Mouse (Mus musculus) hindbrain, embryonic 10.5 days (tissue): ENCODE measurements at regions not wholly inside any gene's neighbourhood (a gene's known extent, or its start where the extent isn't known, plus 50 kb on each side); places are given as distances from the start of the nearest gene placed in this dataset.

Experiments
- DNase-seq: peaks from one replicate; pipeline ENCODE4 v3.0.0-alpha.2; 2017; ENCODE audit warnings: low spot score
- H3K27ac ChIP-seq: fragments of 300-500 bp; sonication (generic); 2 replicates; pipeline ENCODE4 v1.5.1; 2016; ENCODE audit warnings: mild to moderate bottlenecking, moderate library complexity
- H3K27me3 ChIP-seq: fragments of 300-500 bp; sonication (generic); 2 replicates; pipeline ENCODE4 v1.6.1; 2016; ENCODE audit warnings: mild to moderate bottlenecking; ENCODE audit not compliant: poor library complexity, insufficient read depth, severe bottlenecking
- H3K36me3 ChIP-seq: fragments of 300-500 bp; sonication (generic); 2 replicates; pipeline ENCODE4 v1.6.1; 2016; ENCODE audit warnings: mild to moderate bottlenecking, moderate library complexity
- H3K4me1 ChIP-seq: fragments of 300-500 bp; sonication (generic); replicated peaks from 2 replicates; pipeline ENCODE4 v1.6.1; 2016; ENCODE audit warnings: mild to moderate bottlenecking
- H3K4me3 ChIP-seq: fragments of 300-500 bp; sonication (generic); 2 replicates; pipeline ENCODE4 v1.5.1; 2016; ENCODE audit warnings: mild to moderate bottlenecking, moderate library complexity
- H3K9me3 ChIP-seq: fragments of 300-500 bp; sonication (generic); 2 replicates; pipeline ENCODE4 v1.6.1; 2016; ENCODE audit warnings: mild to moderate bottlenecking, moderate library complexity
- WGBS: fragments of 180-500 bp; shearing (Covaris S2); methylation state at CpG from one replicate; pipeline ENCODE4 v1.1.7; 2016; 5-methylcytosine and 5-hydroxymethylcytosine counted together

GRCm38 (mm10) chr19:55985518-55985917, 243.9 kb downstream of the Tcf7l2 start:
- DNase-seq = no peak
- Histone ChIP-seq H3K9me3 (no peaks in the 10 kb centered on the region), H3K36me3 (no peaks in the 10 kb centered on the region), H3K27ac (no peak overlapping the region), H3K4me3 (no peak overlapping the region), H3K4me1 (0 out of 2 replicates have a peak, but pooled peaks cover 2% of the 10 kb centered on the region), H3K27me3 (peaks cover 17% of the 10 kb centered on the region)
- WGBS = 78% methylated on average over 4 of the region's 4 CpGs

GRCm38 (mm10) chr19:55991791-55992726, 250.4 kb downstream of the Tcf7l2 start:
- Histone ChIP-seq H3K27ac (no peak overlapping the region), H3K36me3 (no peaks in the 10 kb centered on the region), H3K4me3 (no peak overlapping the region), H3K4me1 (peaks cover 17% of the 10 kb centered on the region), H3K27me3 (peaks cover 51% of the 10 kb centered on the region), H3K9me3 (no peaks in the 10 kb centered on the region)
- 66% methylated on average over 21 of the region's 21 CpGs for WGBS
- peak; percentile 14 for DNase-seq

- WGBS = 90% methylated on average over 5 of the region's 5 CpGs
- Histone ChIP-seq H3K4me3 (no peak overlapping the region), H3K9me3 (no peaks in the 10 kb centered on the region), H3K36me3 (no peaks in the 10 kb centered on the region), H3K27ac (no peak overlapping the region), H3K4me1 (peaks cover 17% of the 10 kb centered on the region), H3K27me3 (peaks cover 51% of the 10 kb centered on the region)
- no peak for DNase-seq
Measured at GRCm38 (mm10) chr19:55992727-55993066, 251.1 kb downstream of the Tcf7l2 start.

- peaks cover 32% of the 10 kb centered on the region for H3K27me3 ChIP-seq
- H3K9me3 ChIP-seq = no peaks in the 10 kb centered on the region
- no peak overlapping the region for H3K27ac ChIP-seq
- no peaks in the 10 kb centered on the region for H3K36me3 ChIP-seq
- DNase-seq = no peak
- no peak overlapping the region for H3K4me3 ChIP-seq
- 85% methylated on average over 2 of the region's 2 CpGs for WGBS
- peaks cover 27% of the 10 kb centered on the region for H3K4me1 ChIP-seq
Measured at GRCm38 (mm10) chr19:55995721-55996120, 254.1 kb downstream of the Tcf7l2 start.

- DNase-seq = no peak
- Histone ChIP-seq H3K27ac (no peak overlapping the region; the same call in none of the 2 replicates), H3K4me1 (peaks cover 10% of the 10 kb centered on the region), H3K4me3 (no peak overlapping the region), H3K27me3 (peaks cover 19% of the 10 kb centered on the region), H3K36me3 (no peaks in the 10 kb centered on the region), H3K9me3 (no peaks in the 10 kb centered on the region)
- 69% methylated on average over 15 of the region's 15 CpGs for WGBS
Measured at GRCm38 (mm10) chr19:55998454-55999180, 257.0 kb downstream of the Tcf7l2 start.

GRCm38 (mm10) chr19:55999409-55999808, 257.8 kb downstream of the Tcf7l2 start:
- whole genome bisulfite sequencing = 73% methylated on average over 3 of the region's 3 CpGs
- DNase-seq = no peak
- Histone ChIP-seq H3K9me3 (no peaks in the 10 kb centered on the region), H3K27ac (no peak overlapping the region), H3K4me3 (no peak overlapping the region), H3K27me3 (peaks cover 11% of the 10 kb centered on the region), H3K4me1 (peaks cover 10% of the 10 kb centered on the region), H3K36me3 (no peaks in the 10 kb centered on the region)

GRCm38 (mm10) chr19:56001428-56001827, 259.8 kb downstream of the Tcf7l2 start:
- peaks cover 18% of the 10 kb centered on the region for H3K4me1 ChIP-seq
- H3K27ac ChIP-seq = no peak overlapping the region
- WGBS = 90% methylated on average over 3 of the region's 3 CpGs
- no peak for DNase-seq
- no peaks in the 10 kb centered on the region; the same call in none of the 2 replicates for H3K27me3 ChIP-seq
- H3K36me3 ChIP-seq = no peaks in the 10 kb centered on the region
- H3K4me3 ChIP-seq = no peak overlapping the region
- no peaks in the 10 kb centered on the region for H3K9me3 ChIP-seq

- WGBS = 49% methylated on average over 6 of the region's 6 CpGs
- H3K4me1 ChIP-seq = peaks cover 9% of the 10 kb centered on the region
- DNase-seq = peak; percentile 25
- H3K9me3 ChIP-seq = 0 out of 2 replicates have a peak, but pooled peaks cover 3% of the 10 kb centered on the region
- no peaks in the 10 kb centered on the region; the same call in 1 of the 2 replicates for H3K27me3 ChIP-seq
- no peak overlapping the region; the same call in 1 of the 2 replicates for H3K27ac ChIP-seq
- no peaks in the 10 kb centered on the region for H3K36me3 ChIP-seq
- no peak overlapping the region for H3K4me3 ChIP-seq
Measured at GRCm38 (mm10) chr19:56005886-56006285, 264.3 kb downstream of the Tcf7l2 start.

- WGBS = 99% methylated on average over 5 of the region's 5 CpGs
- Histone ChIP-seq H3K36me3 (no peaks in the 10 kb centered on the region), H3K4me1 (peaks cover 9% of the 10 kb centered on the region), H3K4me3 (no peak overlapping the region), H3K27me3 (no peaks in the 10 kb centered on the region; the same call in 1 of the 2 replicates), H3K9me3 (0 out of 2 replicates have a peak, but pooled peaks cover 3% of the 10 kb centered on the region), H3K27ac (no peak overlapping the region)
- DNase-seq = no peak
Measured at GRCm38 (mm10) chr19:56007433-56007832, 265.8 kb downstream of the Tcf7l2 start.

- Histone ChIP-seq H3K27me3 (no peaks in the 10 kb centered on the region; the same call in 1 of the 2 replicates), H3K9me3 (0 out of 2 replicates have a peak, but pooled peaks cover 3% of the 10 kb centered on the region), H3K4me1 (peaks cover 10% of the 10 kb centered on the region), H3K4me3 (no peak overlapping the region), H3K27ac (no peak overlapping the region), H3K36me3 (no peaks in the 10 kb centered on the region)
- 91% methylated on average over 7 of the region's 7 CpGs for WGBS
- DNase-seq = no peak
Measured at GRCm38 (mm10) chr19:56010766-56011165, 269.1 kb downstream of the Tcf7l2 start.

GRCm38 (mm10) chr19:56011292-56011691, 269.7 kb downstream of the Tcf7l2 start:
- Histone ChIP-seq H3K27me3 (no peaks in the 10 kb centered on the region; the same call in 1 of the 2 replicates), H3K36me3 (no peaks in the 10 kb centered on the region), H3K9me3 (0 out of 2 replicates have a peak, but pooled peaks cover 3% of the 10 kb centered on the region), H3K4me1 (peaks cover 5% of the 10 kb centered on the region), H3K4me3 (no peak overlapping the region), H3K27ac (no peak overlapping the region)
- DNase-seq = no peak

GRCm38 (mm10) chr19:56016548-56017346, 270.2 kb upstream of the Habp2 start:
- no peak overlapping the region for H3K27ac ChIP-seq
- H3K4me1 ChIP-seq = peaks cover 26% of the 10 kb centered on the region
- no peaks in the 10 kb centered on the region for H3K36me3 ChIP-seq
- H3K9me3 ChIP-seq = no peaks in the 10 kb centered on the region
- no peak overlapping the region for H3K4me3 ChIP-seq
- H3K27me3 ChIP-seq = no peaks in the 10 kb centered on the region; the same call in 1 of the 2 replicates
- no peak for DNase-seq
- WGBS = 82% methylated on average over 4 of the region's 4 CpGs
